Mouse (Mus musculus): ENCODE results near the gene Ccdc14. TPM values are rescaled to one million over a fixed set of nuclear protein-coding genes. Genes with fewer than 3 reads are reported as not detected.
"Not testable (repeated sequence)": the region's sequence is repeated elsewhere in the genome, so short reads cannot be mapped to it uniquely, and the experiment has no call there.

Ccdc14 gene
- 1 to 10 TPM; 6.5 to 7.2 TPM for total RNA-seq (2021)
- long read RNA-seq, experiment 1, full-length matches to known transcripts: 2 of 10 reads
- long read RNA-seq, experiment 1, partial matches to known transcripts: 4 of 10 reads
- long read RNA-seq, experiment 1, other reads (novel, unspliced or antisense): 4 of 10 reads
- long read RNA-seq, experiment 2, full-length matches to known transcripts: 2 of 6 reads
- long read RNA-seq, experiment 2, partial matches to known transcripts: 2 of 6 reads
- long read RNA-seq, experiment 2, other reads (novel, unspliced or antisense): 2 of 6 reads

DNA sequence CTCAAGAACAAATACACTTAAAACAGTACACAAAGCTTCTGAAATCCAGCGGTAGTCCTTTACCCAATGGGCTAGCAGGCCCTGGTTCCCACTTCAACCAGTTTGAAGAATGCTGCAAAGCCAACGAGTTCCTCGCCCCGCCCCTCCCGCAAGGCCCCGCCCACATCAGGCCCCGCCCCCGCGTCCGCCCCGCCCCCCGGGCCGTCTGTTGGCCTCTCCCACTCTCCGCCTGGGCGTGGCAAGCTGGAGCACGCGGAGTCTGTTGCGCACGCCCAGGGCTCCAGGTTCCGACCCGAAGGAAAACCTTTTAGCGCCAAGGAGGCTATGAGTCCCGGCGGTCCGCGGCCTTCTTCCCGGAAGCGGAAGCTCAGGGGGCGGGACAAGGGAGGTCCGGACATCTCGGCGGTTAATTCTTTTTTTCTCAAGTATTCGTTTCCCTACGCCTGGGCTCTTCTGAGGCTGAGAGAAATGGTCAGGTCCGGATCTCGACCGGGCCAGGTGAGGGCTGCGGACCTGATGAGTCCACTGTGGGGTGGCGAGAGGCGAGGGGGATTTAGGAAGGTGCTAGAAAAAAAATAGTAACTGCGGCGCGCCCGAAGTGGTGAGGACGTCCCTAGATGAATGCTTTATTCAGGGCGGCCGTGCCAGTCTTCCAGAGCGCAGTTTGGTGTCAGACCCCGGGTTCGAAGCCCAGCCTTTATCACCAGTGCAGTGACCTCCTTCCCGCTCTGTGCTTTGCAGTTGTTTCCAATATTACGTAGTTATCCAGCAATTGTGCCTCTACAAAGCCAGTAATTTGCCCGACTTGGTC is at the start of gene Ccdc14:
Gene Ccdc14, plus strand, starts transcription at position 283 of the 811 bp plus-strand sequence.
- peak; percentile 75 to 87 for DNase-seq (ENCODE audit: low spot score in 2 of 2)

DNA sequence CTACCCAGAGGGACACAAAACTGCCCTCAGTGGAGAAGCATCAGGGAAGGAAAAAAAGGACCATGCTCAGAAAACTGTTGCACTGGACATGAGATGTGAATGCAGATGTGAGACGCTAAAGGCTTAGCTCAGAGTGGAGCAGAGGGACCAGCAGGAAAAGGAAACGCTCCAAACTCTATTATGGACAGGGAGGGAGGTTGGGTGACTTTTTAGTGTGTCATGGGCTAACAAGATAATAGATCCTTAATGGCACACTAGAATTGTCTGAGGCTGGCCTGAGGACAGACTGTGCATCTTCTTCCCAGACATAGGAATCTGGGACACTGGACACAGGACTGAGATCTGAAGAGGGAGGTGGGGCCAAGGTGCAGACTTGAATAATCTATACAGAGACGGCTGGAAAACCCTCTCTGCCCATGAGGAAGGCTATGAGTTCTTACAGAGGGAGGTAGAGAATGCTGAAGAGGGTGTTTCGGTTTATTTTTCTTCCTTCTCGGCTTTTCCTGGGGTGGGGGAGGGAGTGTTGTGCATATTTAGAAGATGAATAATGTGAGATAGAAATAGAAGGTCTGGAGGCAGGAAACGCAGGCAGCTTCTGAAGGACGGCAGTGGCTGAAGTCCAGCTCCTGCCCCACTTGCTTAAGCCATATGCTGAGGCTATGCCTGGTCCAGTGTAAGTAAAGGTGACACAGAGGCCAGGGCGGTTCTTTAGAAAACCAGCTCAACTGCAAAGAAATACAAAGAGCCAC is 46.7 kb upstream of the Ccdc14 start:
- DNase-seq (ENCODE audit: low spot score in 2 of 2): no peak

DNA sequence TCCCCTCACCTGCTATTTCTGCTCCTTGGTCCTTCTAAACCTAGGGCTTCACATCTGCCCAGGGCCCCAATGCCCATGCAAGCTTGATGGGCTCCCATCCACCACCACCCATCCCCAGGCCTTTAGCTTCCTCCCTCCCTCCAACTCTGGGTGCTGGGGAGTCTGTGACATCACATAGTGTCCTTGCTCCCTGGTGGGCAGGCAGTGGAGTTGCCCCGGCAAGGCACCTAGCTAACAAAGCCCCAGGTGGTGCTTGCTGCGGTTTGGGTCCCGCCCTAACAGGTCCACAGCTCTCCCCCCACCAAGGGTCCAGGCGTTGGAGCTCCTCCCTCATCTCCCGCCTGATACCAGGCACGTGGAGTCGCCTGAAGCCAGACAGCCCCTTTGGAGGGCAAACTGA is 40.8 kb upstream of the Ccdc14 start, which contains the start of gene Ropn1:
Gene Ropn1, plus strand, starts transcription at position 301 of the 400 bp plus-strand sequence.
- DNase-seq (ENCODE audit: low spot score in 2 of 2): no peak

DNA sequence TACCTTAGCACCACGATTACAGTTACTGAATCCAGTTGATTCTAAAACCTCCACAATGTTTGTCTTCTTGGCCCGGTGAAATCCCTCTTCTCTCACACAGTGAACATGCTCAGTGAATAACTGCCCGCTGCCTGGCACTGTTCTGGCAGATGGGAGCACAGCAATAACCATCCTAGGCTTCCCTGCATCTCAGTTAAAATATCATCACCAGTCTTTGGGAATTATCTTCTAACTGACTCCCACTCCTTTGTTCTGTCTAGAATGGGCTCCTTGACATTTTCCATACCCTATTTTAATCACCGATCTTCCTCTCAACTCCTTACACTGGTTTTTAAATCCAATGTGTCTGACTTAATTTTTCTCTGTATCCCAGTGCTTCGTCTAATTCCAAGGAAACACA is 37.4 kb upstream of the Ccdc14 start:
- DNase-seq (ENCODE audit: low spot score in 2 of 2): no peak

DNA sequence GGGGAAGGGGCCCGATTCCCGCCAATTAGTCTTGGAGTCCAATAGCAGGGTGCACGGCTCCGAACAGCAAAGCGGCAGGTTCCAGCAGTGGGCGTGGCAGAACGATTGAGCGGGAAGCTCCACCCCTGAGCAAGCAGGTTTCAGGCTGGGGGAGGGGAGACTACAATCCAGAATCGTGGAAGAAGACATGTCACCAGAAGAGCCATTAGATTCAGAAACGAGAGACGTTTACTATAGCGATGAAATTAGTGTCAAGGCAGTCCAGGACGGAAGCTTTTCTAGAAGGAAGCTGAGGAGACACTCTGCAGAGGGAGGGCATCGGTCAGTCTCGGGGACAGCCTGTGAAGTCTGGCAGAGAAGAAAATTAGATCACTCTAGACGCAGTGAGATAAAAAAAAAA is 32.9 kb upstream of the Ccdc14 start:
- not testable (repeated sequence) for DNase-seq (ENCODE audit: low spot score in 2 of 2)

DNA sequence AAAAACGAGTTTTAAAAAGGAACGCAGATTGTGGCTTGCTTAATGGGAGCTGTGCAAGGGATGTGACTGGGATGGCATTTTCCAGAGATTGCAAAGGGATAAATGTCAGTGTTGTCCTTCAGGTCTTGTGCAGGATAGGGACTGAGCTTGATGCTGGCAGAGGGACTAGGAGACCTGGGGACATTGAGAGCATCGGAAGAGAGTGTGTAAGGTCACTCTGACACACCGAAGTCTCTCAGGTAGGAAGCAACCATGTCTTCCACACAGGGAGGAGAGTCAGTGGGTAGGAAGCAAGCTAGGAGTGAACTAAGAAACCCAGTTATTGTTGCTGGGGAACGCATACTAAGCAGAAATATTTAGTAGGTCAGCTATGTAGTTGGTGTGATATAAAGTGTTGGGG is 32.4 kb upstream of the Ccdc14 start:
- DNase-seq (ENCODE audit: low spot score in 2 of 2): no peak

DNA sequence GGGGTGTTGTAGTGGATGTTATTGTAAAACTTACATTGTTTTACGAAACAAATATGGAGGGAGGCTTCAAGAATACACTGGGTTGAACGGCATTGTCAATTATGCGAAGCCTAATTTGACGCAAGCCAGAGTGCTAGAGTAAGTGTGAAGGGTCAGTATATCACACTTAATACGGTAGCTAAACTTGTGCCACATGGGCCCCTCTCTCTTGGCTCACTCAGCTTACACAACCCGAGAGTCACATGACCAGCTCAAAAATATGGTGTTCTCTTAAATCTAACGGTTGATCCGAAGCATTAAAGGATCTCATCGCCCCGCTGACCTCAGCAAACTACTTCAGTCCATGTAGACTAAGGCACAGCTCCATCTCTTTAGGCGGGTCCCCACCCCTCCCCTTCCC is 32.0 kb upstream of the Ccdc14 start:
- DNase-seq (ENCODE audit: low spot score in 2 of 2): no peak

DNA sequence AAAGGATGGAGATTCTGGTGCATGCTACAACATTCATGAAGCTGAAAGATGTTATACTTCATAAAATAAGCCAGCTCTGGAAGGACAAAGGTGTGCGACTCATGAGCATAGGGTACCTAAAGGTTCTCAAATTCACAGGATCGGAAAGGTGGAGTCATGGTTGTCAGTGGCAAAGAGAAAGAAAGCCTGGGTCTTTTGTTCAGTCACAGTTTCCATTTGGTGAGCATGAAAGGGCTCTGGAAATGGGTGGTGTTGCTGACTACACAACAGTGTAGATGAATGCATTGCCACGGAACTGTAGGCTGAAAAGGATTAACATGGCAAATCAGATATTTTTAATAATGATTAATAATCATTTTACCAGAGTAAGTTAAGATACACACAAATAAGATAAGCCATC is 25.9 kb upstream of the Ccdc14 start:
- no peak for DNase-seq (ENCODE audit: low spot score in 2 of 2)

DNA sequence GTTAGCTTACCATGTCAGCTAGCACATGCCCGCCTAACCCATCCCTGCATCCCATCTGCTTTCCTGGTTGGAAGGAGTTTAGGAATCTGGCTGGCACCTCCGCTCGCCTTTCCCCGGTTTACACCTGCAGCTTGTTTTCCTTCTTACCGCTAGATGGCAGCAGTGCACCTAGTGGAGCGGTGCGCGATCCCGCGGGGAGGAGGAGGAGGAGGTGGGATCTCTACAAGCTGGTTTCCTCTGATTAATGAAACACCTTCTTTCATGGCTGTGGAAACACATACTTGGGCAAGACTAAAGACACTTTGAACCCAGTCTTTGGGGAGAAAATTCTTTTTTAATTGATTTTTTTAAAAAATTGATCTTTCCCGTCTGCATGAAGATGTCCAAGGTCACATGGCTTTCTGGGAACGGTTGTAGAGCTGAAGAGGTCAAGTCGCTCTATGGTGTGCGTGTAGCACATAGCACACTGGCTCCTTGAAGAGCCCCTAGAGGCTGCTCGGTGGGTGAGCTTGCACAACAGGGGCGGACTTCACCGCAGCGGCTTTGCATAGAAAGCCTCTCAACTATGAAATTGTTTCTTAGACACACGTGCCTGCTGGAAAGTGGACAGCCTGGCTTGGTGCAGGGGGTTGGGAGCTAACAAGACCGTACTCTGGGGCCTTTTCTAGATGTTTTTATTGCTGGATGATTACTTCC is 23.2 kb upstream of the Ccdc14 start:
- peak; percentile 34 to 59 for DNase-seq (ENCODE audit: low spot score in 2 of 2)

DNA sequence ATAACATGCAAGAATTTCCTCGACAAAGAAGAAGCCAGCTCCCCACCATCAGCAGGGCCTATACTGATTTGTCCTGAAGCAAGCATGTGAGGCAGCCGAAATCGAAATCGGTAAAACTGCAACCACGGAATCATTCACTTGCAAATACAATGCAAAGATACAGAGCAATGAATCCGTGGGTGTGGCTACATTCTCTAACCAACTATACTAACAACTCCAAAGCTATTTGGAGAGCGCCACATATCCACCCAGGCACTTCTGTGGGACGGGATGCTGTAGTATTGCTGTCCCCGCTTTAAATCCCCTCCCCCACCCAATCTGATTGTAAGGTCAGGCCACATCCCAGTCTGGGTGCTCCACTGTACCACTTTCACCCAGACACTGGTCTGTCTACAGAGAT is 22.1 kb upstream of the Ccdc14 start:
- DNase-seq (ENCODE audit: low spot score in 2 of 2): no peak

DNA sequence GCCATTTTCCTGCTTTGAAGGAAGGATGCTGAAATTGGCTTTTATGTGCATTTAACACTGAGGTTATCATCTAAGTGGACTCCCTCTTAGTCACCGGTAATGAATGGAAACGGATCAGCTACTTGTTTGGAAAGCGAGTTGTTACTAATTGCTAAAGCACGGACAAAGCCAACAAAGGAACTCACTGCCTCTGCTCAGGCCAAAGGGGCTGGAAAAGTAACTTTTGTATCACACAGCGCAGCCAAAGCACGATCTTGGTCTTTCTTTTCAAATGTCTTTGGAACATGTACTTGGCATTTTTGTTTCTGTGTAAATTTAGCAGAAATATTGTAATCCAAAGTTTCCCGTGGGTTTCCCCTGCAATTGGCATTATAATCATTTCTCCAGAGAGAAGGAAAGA is 18.4 kb upstream of the Ccdc14 start:
- DNase-seq (ENCODE audit: low spot score in 2 of 2): no peak

DNA sequence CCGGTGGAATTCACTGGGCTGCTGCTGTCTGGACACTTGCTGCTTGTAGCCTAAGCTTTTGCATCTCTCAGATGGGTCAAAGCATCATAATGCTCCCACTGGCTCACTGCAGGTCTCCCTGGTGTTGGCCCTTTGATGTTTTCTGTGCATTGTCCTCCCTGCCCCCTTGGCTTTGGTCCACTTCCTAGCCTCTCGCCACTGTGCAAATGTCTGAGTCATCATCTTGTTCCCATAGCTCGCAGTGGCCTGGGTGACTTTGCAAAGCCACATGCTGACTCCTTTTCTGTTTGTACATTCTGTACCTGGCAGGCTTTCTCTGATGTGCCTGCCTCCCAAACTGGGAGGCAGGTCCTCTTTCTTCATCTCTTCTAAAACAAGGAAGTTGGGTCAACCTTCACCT is 17.6 kb upstream of the Ccdc14 start:
- DNase-seq (ENCODE audit: low spot score in 2 of 2): no peak

DNA sequence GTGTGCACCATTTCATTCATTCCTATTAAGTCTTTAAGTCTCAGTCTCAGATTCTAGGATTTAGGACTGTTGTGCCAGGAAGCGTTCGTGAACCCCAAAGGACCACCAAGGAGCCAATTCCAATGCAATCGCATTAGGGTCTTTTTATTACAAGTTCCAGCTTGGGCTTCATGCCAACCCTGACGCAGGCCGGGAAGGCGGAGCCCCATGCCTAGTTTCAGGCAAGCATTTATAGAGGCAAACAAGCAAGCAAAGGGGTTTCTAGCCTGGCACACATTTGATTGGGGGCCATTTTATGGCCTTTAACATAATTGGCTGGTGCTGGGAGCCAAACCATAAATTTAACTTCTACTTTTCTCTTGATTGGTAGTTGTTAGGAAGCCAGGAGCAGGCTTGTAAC is 16.1 kb upstream of the Ccdc14 start:
- no peak for DNase-seq (ENCODE audit: low spot score in 2 of 2)

DNA sequence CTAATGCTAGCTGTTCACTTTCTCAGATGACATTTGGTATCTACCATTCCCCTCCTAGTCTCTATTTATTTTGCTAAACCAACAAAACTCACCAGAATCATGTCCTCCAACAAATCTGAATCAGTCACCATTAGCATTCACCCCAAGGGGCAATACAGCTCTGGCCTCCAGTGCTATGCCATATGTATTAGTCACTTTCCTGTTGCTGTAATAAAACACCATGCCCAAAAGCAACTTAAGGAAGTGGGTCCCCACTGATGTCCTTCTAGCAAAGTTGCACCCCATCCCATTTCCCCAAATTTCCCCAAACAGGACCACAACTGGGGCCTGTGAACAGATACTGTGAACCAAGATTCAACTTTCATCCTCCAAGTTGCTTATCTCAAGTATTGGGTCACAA is 8.6 kb upstream of the Ccdc14 start:
- DNase-seq (ENCODE audit: low spot score in 2 of 2): no peak

DNA sequence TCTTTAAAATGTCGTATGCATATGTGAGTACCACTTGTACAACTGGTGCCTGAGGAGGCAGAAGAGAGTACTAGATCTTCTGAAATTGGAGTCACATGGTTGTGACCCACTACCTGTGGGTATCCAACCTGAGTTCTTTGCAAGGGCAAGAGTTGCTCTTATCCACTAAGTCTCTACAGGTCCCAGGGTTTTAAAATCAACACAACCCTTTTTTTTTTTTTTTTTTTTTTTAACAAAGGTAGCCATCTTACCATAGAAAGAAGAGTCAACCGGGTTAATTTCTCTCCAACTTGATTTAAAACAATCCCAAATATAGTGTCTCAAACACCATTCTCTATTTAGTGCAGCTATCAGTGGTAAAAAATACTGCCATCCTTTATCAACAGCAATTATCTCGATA is 537 bp upstream of the Ccdc14 start:
- no peak for DNase-seq (ENCODE audit: low spot score in 2 of 2)

DNA sequence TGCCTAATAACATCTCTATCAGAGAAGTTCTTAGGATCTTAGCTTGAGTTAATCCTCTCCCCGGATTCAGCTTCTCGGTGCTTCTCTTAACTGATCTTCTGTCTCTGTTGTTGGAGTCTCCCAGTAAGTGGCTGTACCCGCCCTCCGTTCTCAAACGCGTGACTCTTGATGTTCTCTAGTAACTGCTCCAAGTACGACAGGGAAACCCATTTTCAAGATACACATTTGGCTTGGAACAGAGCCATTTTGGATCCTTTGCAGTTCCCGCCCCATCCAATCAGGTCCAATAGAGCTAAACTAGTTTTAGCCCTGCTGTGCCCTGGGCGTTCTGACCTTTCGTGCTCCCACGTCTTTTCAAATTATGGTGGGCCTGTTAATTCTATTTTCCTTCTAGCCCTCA is 740 bp downstream of the Ccdc14 start:
- no peak for DNase-seq (ENCODE audit: low spot score in 2 of 2)

DNA sequence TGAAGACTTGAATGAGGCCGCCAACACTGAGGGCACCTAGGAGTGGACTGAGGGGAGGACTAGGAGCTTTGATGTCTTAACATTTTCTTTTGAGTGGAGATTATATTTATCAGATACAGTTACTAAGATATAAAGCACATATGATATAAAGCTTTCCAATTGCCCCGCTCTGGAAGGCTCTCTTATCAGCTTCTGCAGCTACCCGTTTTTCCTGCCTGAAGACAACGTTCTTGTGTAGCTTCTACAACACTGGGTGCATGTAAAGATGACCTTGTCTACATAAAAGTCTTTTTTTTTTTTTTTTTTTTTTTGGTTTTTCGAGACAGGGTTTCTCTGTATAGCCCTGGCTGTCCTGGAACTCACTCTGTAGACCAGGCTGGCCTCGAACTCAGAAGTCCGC is 4.1 kb downstream of the Ccdc14 start:
- no peak for DNase-seq (ENCODE audit: low spot score in 2 of 2)

DNA sequence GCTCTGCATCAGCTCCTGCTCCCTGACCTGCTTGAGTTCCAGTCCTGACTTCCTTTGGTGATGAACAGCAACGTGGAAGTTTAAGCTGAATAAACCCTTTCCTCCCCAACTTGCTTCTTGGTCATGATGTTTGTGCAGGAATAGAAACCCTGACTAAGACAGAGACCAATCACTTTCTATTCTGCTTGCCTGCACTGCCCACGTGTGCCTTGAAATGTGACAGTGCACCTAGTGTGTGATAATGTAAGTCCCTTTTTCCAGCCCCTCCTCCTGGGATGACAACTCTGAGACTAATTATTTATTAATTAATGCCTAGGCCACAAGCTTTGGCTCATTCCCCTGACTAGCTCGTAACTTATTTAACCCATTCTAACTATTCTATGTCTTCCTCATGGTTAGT is 8.3 kb downstream of the Ccdc14 start:
- not testable (repeated sequence) for DNase-seq (ENCODE audit: low spot score in 2 of 2)

DNA sequence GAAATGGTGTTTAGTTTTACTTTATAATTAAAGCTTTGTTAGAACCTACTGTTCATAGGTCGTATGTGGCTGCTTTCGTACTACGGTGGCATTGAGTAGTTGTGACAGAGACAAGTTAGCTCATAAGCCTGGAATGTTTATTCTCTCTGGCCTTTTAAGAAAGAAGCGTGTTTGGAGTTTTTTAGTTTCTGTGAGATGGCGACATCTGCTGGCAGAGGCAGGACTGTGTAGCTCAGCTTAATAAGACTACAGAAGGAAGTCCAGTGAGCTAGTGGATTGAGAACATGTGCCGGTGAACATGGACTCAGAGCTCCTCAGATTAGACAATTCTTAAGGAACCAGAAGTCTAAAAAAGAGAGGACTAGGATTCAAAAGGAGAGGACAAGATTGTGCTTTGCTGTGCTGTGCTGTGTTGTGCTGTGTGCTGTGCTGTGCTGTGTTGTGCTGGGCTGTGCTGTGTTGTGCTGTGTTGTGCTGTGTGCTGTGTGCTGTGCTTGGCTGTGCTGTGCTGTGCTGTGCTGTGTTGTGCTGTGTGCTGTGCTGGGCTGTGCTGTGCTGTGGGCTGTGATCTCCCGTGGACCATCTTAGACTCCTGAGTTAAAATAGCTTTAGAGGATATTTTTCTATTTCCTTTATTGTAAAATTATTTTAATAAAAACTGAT is 9.9 kb downstream of the Ccdc14 start:
- DNase-seq (ENCODE audit: low spot score in 2 of 2): peak; percentile 28 to 72

DNA sequence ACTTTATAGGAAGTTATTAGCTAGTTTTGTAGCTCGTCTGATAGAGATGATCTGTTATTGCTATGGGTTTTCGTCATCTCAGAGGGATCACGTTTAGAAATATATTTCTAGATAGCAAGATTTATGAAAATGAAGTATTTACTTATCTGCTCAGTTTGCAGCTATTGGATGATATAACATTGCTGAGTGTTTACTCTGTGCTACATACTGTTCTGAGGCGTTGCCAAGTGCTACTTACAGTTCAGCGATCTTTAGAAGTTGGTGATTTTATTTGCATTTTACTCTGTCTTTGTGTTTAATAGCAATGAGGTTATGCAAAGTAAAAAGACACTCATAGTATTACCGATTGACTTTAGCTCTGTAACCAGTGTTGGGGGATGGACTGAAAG is 10.4 kb downstream of the Ccdc14 start:
- DNase-seq (ENCODE audit: low spot score in 2 of 2): no peak

DNA sequence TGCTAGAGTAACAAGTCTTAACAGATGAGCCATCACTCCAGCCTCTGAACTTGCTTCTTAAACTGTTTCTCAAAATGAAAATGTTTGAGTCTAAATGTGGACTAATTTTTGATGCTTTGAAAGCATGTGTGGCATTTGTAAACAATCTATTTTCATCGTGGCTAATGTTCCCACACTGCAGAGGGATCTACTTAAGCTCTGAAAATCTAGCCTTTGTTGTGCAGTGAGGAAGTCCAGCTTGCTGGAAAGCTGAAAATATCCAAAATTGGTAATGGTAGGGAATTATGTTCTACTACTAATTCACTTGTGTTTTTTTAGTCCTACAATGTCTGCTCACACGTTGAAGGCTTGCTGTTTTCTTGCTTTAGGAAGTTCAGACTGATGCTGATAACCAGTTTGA is 15.6 kb downstream of the Ccdc14 start:
- DNase-seq (ENCODE audit: low spot score in 2 of 2): no peak
